Mouse (Mus musculus) layer of hippocampus, adult 9-10 months (tissue): ENCODE results near the gene Atg2a.

Experiments used
- DNase-seq: peaks from one replicate; pipeline ENCODE4 v3.0.0; 2022; ENCODE audit warnings: low spot score

The Atg2a gene

GRCm38 (mm10) chr19:6247526-6248300 is 6.2 kb downstream of the Atg2a start:
- DNase-seq: no peak

- no peak for DNase-seq
Observed at GRCm38 (mm10) chr19:6253021-6253420, 11.6 kb downstream of the Atg2a start.

GRCm38 (mm10) chr19:6260428-6260827 is 19.0 kb downstream of the Atg2a start:
- DNase-seq: no peak

GRCm38 (mm10) chr19:6260946-6261345 is 19.5 kb downstream of the Atg2a start:
- no peak for DNase-seq

GRCm38 (mm10) chr19:6261379-6261778 is 19.9 kb downstream of the Atg2a start:
- no peak for DNase-seq

- no peak for DNase-seq
Observed at GRCm38 (mm10) chr19:6262222-6262621, 20.8 kb downstream of the Atg2a start.

- no peak for DNase-seq
Observed at GRCm38 (mm10) chr19:6262839-6263433, 21.5 kb downstream of the Atg2a start.

- DNase-seq: no peak
Observed at GRCm38 (mm10) chr19:6264200-6264599, 22.7 kb downstream of the Atg2a start.

- DNase-seq: no peak
Observed at GRCm38 (mm10) chr19:6264945-6265344, 23.5 kb downstream of the Atg2a start.

GRCm38 (mm10) chr19:6265727-6266182 is 24.3 kb downstream of the Atg2a start:
- DNase-seq: no peak

- DNase-seq: no peak
Observed at GRCm38 (mm10) chr19:6267306-6268169, 26.1 kb downstream of the Atg2a start.

- DNase-seq: peak; percentile 77
Observed at GRCm38 (mm10) chr19:6268170-6268528, 26.7 kb downstream of the Atg2a start.

GRCm38 (mm10) chr19:6268670-6269132 is 27.2 kb downstream of the Atg2a start:
- DNase-seq: no peak

GRCm38 (mm10) chr19:6269798-6270475 is 28.5 kb downstream of the Atg2a start:
- DNase-seq: no peak

GRCm38 (mm10) chr19:6270661-6271060 is 29.2 kb downstream of the Atg2a start:
- DNase-seq: no peak

- DNase-seq: no peak
Observed at GRCm38 (mm10) chr19:6271206-6271605, 29.7 kb downstream of the Atg2a start.

GRCm38 (mm10) chr19:6272053-6272452 is 30.6 kb downstream of the Atg2a start:
- DNase-seq: no peak

GRCm38 (mm10) chr19:6272738-6273137 is 31.3 kb downstream of the Atg2a start:
- DNase-seq: peak; percentile 54

GRCm38 (mm10) chr19:6273592-6273991 is 32.1 kb downstream of the Atg2a start:
- no peak for DNase-seq

- no peak for DNase-seq
Observed at GRCm38 (mm10) chr19:6273998-6274608, 32.6 kb downstream of the Atg2a start.

- no peak for DNase-seq
Observed at GRCm38 (mm10) chr19:6275740-6276389, 34.4 kb downstream of the Atg2a start.
